Mouse (Mus musculus) cerebellum, postnatal 36 days (tissue): Measurements from ENCODE around the gene Prss8.
A peak's percentile ranks its signal among the peaks of the same experiment; 100 is the strongest.

ENCODE experiments used
- DNase-seq, 2 experiments: peaks; one replicate each; pipeline ENCODE4 v3.0.0; 2021 to 2022; ENCODE audit warnings: mixed read lengths in 2 of 2

Gene Prss8

GRCm38 (mm10) chr7:127894480-127894879, 35.4 kb downstream of the Prss8 start:
- DNase-seq, result no peak

- no peak for DNase-seq
These were observed 39.1 kb downstream of the Prss8 start, which contains the start of gene Prss53 for GRCm38 (mm10) chr7:127890798-127891197. Gene Prss53, minus strand, starts transcription at chr7:127890970.

GRCm38 (mm10) chr7:127888821-127889220, 41.1 kb downstream of the Prss8 start:
- no peak for DNase-seq

- DNase-seq, result no peak
These were observed 42.1 kb downstream of the Prss8 start for GRCm38 (mm10) chr7:127887781-127888180.

- DNase-seq, result peak in 1 of 2 experiments; percentile 1
These were observed 42.7 kb downstream of the Prss8 start for GRCm38 (mm10) chr7:127887191-127887590.

GRCm38 (mm10) chr7:127886551-127886950, 43.4 kb downstream of the Prss8 start:
- DNase-seq, result no peak

- no peak for DNase-seq
These were observed 44.0 kb downstream of the Prss8 start for GRCm38 (mm10) chr7:127885951-127886350.

GRCm38 (mm10) chr7:127880431-127880830, 49.5 kb downstream of the Prss8 start:
- no peak for DNase-seq

GRCm38 (mm10) chr7:127879301-127879700, 50.6 kb downstream of the Prss8 start:
- DNase-seq, result no peak

GRCm38 (mm10) chr7:127876467-127877348, 53.2 kb downstream of the Prss8 start, which contains the start of gene Zfp668:
Gene Zfp668, minus strand, starts transcription at chr7:127876828.
- DNase-seq, result peak; percentile 89 to 94

GRCm38 (mm10) chr7:127876041-127876466, 53.9 kb downstream of the Prss8 start, which contains the start of gene Zfp646:
Gene Zfp646, plus strand, starts transcription at chr7:127876221.
- DNase-seq, result peak in 1 of 2 experiments; percentile 80
